Mouse (Mus musculus) neutrophil, adult 5-6 weeks (primary cell): ENCODE data around the gene Gimap9. TPM values are rescaled to one million over a fixed set of nuclear protein-coding genes. Genes with fewer than 3 reads are reported as not detected.

ENCODE experiments used
- ATAC-seq: fragments of 151-379, 151-347 bp; 2 replicates; pipeline ENCODE4 v1.8.0; 2017; ENCODE audit warnings: mild to moderate bottlenecking, moderate TSS enrichment; ENCODE audit not compliant: insufficient number of reproducible peaks, poor library complexity, low FRiP score, severe bottlenecking; ENCODE audit errors: extremely low read depth
- total RNA-seq: library from RNA; stranded (forward); fragments of 200-1000 nt; gene quantifications from 2 replicates; pipeline ENCODE4 v1.2.3, GENCODE M21; 2017

Gene Gimap9
- total RNA-seq, 1 experiment from 2014 or later: 132 TPM

DNA sequence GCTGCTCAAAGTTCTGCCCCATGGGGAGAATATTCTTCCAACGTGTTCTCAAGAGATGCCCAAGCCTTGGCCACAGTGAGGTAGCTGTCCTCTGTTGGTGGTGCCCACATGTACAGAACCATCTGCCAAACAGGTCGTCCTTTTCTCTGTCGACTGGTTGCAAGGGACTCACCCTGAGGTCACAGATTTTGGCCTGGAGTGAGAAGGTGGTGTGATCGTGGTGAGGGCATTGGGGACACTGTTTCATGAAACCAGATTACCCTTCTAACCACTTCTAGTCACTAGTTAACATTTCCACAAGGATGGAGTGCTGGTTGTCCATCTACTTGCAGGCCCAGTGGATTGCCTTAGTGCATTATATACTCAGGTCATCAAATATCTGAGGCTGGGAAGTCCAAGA, 27.1 kb upstream of the Gimap9 start:
- no peak for ATAC-seq

DNA sequence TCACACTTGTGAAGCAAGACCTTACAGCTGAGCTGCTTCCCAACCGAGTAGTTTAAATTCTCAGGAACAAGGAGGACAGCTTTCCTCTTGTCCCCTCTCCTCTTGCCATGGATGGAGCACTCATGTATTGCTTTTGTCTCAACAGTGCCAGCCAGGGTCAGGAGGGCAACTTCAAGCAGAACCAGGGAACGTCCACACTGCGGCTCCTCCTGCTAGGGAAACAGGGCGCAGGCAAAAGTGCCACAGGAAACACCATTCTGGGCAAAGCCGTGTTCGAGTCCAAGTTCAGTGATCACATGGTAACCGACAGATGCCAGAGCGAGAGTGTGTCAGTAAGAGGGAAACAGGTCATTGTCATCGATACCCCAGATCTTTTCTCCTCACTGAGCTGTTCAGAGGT, 25.9 kb upstream of the Gimap9 start:
- ATAC-seq: no peak

DNA sequence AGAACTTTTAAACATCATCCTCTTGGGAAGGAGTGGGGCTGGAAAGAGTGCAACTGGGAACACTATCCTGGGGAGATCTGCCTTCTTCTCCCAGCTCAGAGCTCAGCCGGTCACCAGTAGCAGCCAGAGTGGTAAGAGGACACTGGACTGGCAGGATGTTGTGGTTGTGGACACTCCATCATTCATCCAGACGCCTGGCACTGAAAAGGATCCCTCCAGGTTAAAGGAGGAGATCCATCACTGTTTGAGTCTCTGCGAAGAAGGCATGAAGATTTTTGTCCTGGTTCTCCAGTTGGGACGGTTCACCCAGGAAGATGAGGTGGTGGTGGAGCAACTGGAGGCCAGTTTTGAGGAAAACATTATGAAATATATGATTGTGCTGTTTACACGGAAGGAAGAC, 17.2 kb upstream of the Gimap9 start:
- ATAC-seq: no peak

DNA sequence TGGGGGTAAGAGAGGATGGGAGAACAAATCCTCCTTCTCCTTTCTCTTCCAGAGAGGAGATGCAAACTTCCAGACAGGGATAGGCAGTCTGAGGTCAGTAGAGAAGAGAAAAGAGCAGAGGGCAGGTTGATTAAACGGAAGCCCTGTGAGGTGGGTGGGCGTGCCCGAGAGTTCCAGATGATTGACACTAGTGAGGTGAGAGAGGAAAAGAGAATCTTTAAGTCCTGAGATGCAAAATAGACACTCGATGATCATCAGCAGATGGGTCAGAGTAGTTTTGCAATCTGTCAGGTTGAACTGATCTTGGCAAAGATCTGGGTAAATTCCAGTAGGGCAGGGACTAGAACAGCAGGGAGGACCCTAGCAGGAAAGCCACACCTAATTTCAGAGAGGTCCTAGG, 11.2 kb upstream of the Gimap9 start:
- ATAC-seq: peak; percentile 54; the same call in 1 of the 2 replicates

DNA sequence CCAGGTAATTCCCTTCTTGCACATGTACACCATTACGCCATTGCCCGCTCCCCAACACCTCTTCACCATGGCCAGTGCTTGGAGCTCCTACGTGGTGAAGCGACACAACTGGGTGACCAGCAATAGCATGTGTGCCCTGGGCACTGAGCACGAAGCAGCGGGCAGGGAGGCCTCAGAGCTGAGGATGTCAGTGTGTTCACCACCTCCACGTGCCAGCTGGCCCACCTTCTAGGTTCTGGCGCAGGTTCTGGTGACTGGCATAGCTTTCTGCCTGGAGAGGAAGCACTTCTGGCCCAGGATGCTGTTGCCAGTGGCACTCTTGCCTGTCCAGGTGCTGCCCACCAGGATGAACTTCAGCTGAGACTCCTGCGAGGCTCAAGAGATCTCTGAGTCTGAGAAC, 10.5 kb upstream of the Gimap9 start:
- ATAC-seq: no peak

DNA sequence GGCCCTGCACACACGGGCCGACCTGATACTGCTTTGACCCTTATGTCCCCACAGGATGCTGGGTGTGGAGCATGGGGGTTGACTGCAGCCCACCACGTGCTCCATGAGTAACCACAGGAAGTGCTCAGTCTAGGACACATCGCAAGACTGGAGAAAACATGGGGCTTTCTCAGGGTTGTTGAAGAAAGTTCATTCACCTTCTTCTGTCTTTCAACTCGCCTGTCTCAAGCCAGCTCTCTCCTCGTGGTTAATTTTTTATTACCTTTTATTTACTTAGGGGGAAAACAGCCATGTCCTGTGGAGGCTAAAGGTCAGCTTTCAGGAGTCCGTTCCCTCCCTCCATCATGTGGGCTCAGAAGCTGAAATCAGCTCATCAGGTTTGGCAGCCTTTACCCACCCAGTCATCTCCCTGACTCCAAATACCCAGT, 9.8 kb upstream of the Gimap9 start:
- no peak for ATAC-seq

DNA sequence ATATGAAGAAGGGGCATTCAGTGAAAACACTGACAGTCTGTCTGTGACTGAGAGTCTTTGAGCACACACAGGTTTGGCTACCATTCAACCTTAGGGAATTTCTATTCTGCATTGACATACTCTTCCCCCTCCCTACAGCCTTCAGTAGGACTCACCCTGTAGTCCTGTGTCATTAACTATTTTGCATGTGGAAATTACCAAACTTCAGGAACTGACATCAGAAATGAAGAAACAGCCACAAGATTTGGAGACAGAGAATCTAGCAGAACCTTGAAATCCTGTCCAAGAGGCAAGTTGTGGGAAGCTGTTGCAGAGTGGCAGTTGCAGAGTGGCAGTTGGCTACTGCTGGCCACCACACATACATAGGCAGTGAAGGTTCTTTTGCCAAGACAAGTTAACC, 7.9 kb upstream of the Gimap9 start:
- ATAC-seq: no peak

DNA sequence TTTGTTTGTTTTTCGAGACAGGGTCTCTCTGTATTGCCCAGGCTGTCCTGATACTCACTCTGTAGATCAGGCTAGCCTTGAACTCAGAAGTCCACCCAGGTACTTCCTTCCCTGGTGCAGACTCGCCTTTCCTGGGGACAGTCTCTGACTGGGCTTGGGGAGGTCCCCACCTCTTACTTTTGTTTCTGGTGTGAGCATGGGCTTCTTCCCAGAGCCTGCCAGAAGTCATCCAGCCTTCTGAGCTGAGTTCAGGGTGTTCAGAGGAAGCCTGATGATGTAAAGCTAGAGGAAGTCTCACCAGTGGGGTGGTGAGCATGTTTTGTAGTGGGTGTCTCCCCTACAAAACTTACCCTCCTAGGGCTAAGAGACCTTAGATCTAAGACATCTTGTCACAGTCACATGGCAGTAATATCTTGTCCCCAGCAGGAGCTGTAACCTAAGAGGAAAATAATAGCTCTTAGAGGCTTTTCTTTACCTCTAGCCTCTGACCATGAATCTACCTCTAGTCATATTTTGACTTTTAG, 6.4 kb upstream of the Gimap9 start:
- ATAC-seq: no peak

DNA sequence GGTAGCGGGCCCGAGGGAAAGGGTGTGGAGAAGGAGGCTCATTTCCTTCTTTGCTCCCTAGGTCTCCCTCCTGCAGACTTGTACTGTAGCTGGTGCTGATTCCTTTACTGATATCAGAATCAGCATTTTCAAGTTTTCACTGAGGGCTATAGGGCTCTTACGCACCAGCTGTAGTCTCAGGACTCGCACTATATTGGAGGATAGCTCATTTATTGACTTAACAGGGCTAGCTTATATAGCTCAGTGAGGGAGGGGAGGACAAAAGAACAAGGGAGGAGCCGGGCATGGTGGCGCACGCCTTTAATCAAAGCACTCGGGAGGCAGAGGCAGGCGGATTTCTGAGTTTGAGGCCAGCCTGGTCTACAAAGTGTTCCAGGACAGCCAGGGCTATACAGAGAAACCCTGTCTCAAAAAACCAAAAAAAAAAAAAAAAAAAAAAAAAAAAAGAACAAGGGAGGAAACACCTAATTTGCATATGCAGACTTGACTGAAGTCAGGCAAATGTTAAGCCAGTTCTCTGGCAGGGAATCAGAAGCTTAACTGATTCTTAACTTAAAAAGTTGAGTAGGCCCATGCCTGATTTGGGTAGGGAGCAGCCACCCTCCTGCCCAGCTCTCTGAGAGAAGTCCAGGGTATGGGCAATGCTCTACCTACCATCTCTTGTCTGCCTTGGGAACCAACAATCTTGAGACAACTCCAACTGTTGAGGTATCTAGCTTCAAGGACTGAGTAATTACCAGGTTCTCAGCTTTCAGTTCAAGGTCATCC, 1.5 kb upstream of the Gimap9 start:
- ATAC-seq: no peak

DNA sequence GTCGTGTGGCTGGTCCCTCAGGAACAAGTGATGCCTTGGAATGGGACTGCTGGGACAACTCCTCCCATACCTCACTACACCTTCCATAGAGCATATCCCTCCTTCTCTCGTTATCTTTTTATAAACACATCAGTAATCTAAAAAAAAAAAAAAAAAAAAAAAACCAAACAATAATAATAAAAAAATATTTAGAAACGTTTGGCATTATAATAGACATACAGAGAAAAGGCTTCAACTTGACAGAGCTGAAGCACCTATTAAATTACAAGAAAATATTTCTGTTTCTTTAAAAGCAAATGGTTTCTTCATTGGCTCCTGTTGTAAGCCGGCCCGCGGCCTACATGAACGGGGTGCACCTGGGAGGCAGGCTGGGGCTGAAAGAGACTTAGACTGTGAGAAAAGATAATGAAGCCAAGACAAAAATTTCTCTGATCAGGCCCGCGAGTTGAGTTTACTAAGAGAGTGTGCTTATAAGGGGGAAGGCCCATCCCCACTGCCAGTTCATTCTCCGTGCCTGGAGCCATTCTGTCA, 464 bp upstream of the Gimap9 start:
- no peak for ATAC-seq

DNA sequence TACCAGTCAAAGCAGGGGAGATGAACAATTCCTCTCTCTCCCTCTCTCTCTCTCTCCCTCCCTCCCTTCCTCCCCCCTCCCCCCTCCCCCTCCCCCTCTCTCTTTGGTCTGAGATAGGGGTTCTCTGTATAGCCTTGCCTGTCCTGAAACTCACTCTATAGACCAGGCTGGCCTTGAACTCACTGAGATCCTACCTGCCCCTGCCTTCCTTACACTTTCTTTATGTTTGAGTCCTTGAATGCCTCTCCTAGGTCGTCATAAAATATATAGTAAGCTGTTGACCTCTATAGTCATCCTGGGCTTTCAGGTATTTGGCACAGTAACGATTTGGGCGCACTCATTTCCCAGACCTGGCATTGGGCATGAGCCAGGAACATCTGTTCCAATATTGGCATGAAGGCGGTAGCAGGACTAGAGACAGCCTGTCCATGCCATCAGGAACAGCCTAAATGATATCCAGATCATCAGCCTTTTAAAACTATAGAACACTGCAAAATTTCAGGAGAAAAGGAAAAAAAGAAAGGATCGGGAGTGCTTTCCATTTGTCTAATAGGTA, 1.0 kb downstream of the Gimap9 start:
- no peak for ATAC-seq

DNA sequence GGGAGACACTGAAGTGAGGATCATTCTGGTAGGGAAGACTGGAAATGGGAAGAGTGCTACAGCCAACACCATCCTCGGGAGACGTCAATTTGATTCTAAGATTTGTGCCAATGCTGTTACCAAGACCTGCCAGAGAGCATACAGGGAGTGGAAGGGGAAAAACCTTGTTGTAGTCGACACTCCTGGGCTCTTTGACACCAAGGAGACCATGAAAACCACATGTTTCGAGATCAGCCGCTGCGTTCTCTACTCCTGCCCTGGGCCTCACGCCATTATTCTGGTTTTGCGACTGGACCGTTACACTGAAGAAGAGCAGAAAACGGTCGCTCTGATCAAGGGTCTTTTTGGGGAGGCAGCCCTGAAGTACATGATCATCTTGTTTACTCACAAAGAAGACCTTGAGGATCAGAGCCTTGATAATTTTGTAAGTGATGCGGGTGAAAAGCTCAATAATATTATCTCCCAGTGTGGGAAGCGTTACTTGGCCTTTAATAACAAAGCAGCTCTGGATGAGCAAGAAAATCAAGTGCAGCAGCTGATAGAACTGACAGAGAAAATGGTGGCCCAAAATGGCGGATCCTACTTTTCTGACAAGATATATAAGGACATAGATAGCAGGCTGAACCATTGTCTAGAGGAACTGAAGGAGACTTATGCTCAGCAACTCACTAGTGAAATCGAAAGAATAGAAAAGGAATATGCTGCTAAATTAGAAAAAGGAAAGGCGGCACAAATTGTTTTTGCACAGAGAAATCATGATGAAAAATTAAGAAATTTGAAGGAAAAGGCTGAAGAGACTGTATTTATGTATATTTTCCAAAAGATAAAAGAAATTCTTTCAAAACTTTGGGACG, 1.8 kb downstream of the Gimap9 start:
- ATAC-seq: no peak

DNA sequence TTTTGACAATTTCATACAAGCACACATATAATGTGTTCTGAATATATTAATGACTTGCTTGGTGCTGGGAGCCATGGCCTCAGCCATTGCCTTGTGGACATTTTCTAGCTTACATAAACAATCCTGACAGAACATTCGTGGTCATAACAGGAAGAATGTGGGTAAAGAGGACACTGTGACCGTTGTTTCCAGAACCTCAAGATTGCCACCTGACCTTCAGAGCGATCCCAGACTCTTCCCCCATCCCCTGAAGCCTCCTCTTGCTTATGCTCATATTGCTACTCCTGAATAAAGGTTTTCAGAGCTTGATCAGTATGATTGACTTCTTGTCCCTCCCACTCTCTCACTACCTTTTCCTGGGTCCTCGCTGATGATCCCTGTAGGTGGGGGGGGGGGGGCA, 2.5 kb downstream of the Gimap9 start:
- no peak for ATAC-seq

DNA sequence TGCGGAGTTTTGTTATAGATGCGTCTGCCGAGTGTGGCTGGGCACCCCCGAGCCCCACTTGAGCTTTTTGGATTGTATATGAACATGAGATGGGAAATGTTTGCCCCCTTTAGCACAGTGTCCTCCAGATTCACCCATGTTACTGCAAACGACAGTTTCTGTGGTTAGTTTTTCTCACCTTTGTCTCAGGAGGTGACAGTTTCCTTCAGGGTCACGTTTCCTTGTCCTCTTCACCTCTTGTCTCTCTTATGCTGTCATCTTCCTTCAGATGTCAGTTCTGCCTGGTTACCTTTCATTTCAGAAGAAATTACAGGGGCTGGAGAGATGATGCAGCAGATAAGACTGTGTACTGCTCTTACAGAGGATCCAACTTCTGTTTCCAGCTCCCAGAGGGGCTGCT, 3.8 kb downstream of the Gimap9 start:
- no peak for ATAC-seq

DNA sequence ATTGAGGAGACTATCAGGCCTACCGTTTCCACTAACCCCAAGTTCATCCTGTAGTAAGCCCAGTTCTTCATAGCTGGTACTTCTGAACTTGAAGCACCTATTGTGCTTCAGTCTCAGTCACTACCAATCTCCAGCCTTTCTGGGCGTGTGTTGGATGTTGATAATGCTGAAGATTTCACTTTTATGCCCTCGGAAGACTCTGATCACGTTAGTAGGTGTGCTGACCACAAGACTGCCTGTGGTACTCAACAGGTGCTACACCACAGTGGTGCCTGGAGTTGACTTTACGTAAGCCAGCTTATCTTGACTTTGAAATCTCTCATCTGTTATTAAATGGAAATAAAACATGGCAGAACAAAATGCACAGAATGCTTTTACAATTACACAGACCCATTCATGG, 4.5 kb downstream of the Gimap9 start:
- ATAC-seq: no peak

DNA sequence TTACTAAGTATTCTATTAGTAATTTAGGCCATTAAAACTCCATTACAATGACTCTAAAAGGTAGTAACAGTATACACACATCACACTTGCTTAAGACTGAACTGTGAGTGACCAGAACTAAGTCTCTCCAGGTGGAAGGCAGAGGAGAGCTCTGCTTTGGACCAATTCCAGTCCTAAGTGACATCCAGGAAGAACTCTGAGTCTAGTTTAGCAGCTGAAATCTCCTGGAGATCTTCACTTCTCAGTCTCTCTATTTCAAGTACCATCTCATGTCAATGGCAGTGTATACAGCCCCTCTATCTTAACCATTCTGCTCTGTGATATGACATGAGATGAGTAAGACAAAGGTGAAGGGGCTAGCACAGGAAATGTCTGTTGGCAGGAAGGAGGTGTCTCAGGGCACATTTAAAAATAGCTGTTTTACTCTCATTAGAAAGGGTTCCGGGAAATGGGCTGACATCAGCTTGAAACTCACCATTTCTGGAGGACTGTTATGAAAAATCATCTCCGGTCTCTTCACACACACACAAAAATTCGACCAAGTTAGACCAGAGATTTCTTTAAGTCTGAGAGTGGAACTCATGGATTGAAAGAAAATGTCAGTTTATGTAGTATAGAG, 5.7 kb downstream of the Gimap9 start:
- no peak for ATAC-seq

DNA sequence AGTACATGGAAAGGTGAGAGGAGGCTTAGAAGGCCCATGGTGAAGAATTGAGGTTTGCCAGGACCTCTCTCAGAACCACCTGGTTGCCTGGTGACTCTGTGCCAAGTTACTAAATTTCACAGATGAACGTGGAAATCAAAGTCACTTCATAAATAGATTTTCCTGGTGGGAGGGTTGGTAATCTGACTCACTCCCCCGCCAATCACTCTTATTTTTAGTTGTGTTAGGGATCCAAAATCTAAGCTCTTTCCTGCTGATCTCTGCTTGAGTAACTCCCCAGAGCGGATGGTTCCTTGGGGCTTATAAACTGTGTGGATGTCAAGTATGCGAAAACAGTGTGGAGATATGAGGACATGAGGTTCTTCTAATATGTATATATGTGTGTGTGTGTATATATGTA, 6.3 kb downstream of the Gimap9 start:
- no peak for ATAC-seq

DNA sequence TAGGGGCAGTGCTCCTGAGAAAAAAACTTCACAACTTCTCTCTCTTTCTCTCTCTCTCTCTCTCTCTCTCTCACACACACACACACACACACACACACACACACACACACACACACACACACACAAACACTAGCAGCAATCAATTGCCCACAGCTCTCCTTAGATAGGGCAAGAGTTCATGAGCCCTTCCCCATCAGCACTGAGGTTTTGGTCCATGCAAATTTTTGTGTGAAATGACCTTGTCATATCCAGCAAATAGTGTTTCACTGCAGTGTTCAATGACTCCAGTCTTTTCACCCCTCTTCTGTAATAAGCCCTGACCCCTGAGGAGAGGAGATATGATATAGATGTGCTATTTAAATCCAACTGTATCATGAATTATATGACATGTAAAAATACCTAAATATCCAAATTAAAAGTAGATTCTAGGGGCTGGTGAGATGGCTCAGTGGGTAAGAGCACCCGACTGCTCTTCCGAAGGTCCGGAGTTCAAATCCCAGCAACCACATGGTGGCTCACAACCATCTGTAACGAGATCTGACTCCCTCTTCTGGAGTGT, 7.4 kb downstream of the Gimap9 start:
- peak; percentile 13; the same call in 1 of the 2 replicates for ATAC-seq

DNA sequence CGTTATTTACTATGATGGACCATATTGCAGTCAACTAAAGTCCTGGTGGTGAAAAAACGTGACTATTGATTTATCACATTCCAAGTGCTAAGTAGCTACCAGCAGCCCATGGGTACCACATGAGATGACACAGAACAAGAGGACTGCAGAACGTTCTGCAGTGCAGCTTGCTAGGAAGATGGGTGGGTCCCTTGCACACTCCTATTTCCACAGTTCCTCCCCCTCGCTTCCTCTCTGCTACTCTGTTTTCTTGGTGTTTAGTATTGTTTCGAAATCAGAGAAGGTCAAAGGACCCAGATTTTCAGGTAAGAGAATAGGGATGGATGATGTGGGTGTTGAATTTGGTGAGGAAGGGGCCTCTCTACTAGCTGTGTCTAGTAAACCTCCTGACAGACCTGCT, 8.4 kb downstream of the Gimap9 start, which contains the start of gene Gimap4:
TSS of gene Gimap4 (plus strand) at position 231 of the 400 bp plus-strand sequence.
- no peak for ATAC-seq
